ENCODE assay signal across 8 mouse cellular contexts in genomic region chr16:42305934-42306701, GRCm38 (mm10). TPM values are rescaled to one million over a fixed set of nuclear protein-coding genes. Genes with fewer than 3 reads are reported as not detected.
DNase-seq lines count a peak whose midpoint lies in the region; ATAC-seq lines count a peak whose summit lies in the region.

No protein-coding gene starts in this region.

- H3K36me3 ChIP-seq in forebrain, embryonic 15.5 days, result no peaks in the 10 kb centered on the region
- H3K36me3 ChIP-seq in midbrain, embryonic 12.5 days, result no peaks in the 10 kb centered on the region

- peaks cover 43% of the 10 kb centered on the region for H3K4me1 ChIP-seq in forebrain, embryonic 15.5 days
- H3K4me1 ChIP-seq in midbrain, embryonic 12.5 days, result peaks cover 43% of the 10 kb centered on the region

- H3K27me3 ChIP-seq in forebrain, embryonic 15.5 days, result no peaks in the 10 kb centered on the region
- H3K27me3 ChIP-seq in midbrain, embryonic 12.5 days, result no peaks in the 10 kb centered on the region

- WGBS in forebrain, embryonic 15.5 days, result 3% methylated on average over 14 of the region's 14 CpGs
- WGBS in midbrain, embryonic 12.5 days, result 2% methylated on average over 14 of the region's 14 CpGs

- peak overlapping the region; percentile 66 for H3K27ac ChIP-seq in forebrain, embryonic 15.5 days (replicated peaks)
- H3K27ac ChIP-seq in midbrain, embryonic 12.5 days (replicated peaks), result peak overlapping the region; percentile 68

- H3K4me3 ChIP-seq in forebrain, embryonic 15.5 days, result peak overlapping the region; percentile 29
- peak overlapping the region; percentile 32 for H3K4me3 ChIP-seq in midbrain, embryonic 12.5 days

- H3K4me2 ChIP-seq in forebrain, embryonic 15.5 days (replicated peaks), result peak overlapping the region; percentile 48
- peak overlapping the region; percentile 51 for H3K4me2 ChIP-seq in midbrain, embryonic 12.5 days (replicated peaks)

- H3K9ac ChIP-seq in forebrain, embryonic 15.5 days (replicated peaks), result peak overlapping the region; percentile 36
- peak overlapping the region; percentile 43 for H3K9ac ChIP-seq in midbrain, embryonic 12.5 days (replicated peaks)

- ATAC-seq in forebrain, embryonic 15.5 days (replicated peaks), result peak; percentile 88
- ATAC-seq in midbrain, embryonic 12.5 days (ENCODE audit: low FRiP score, low read depth), result peak; percentile 90

- H3K9me3 ChIP-seq in forebrain, embryonic 15.5 days, result no peaks in the 10 kb centered on the region
- H3K9me3 ChIP-seq in midbrain, embryonic 12.5 days, result no peaks in the 10 kb centered on the region

- DNase-seq in cerebellum, adult 11-12 months, result peak; percentile 46
- DNase-seq in cerebellum, adult 8-10 months, result no peak
- DNase-seq in Muller cell, postnatal 12 days (ENCODE audit: inconsistent ontology term), result peak; percentile 76
- DNase-seq in induced T-regulatory cell, adult 2 months (ENCODE audit: low read depth), result peak; percentile 2
- no peak for DNase-seq in layer of hippocampus, adult 11-12 months (ENCODE audit: low spot score)
- DNase-seq in layer of hippocampus, adult 9-10 months (ENCODE audit: low spot score), result no peak

RNA-seq across cellular contexts. Expression of gene Gap43, which starts 34.3 kb away (rescaled TPM):
- 699 and 719 TPM in 2 replicates for polyA plus RNA-seq in forebrain, embryonic 15.5 days (2015; fragmentation: Nextera tagmentation; extraction: Ambion mirVana)
- 356 and 360 TPM in 2 replicates for polyA plus RNA-seq in midbrain, embryonic 12.5 days (2016; fragmentation: Nextera tagmentation; extraction: Ambion mirVana)

Comparison
In these comparisons a context has a peak if more than half of its experiments do, and no peak if none do; other contexts are left out.
1. DNase-seq: peak in cerebellum, adult 11-12 months (single experiment), Muller cell, postnatal 12 days (single experiment) and induced T-regulatory cell, adult 2 months (single experiment); none in cerebellum, adult 8-10 months (single experiment), layer of hippocampus, adult 11-12 months (single experiment) and layer of hippocampus, adult 9-10 months (single experiment).